Mouse (Mus musculus) forebrain, postnatal 0 days (tissue): Measurements from ENCODE around the gene Mtfp1. TPM values are rescaled to one million over a fixed set of nuclear protein-coding genes. Genes with fewer than 3 reads are reported as not detected.

Experiments
- ATAC-seq: fragments of 200-750 bp; cut with Nextera tagmentation; 2 replicates; pipeline ENCODE4 v1.8.0; 2017; ENCODE audit warnings: mild to moderate bottlenecking, moderate library complexity
- DNase-seq: peaks from one replicate; pipeline ENCODE4 v3.0.0-alpha.2; 2015
- H3K27ac ChIP-seq: fragments of 300-500 bp; sonication (generic); 2 replicates; pipeline ENCODE4 v1.5.1; 2014; ENCODE audit warnings: low read depth, mild to moderate bottlenecking, antibody characterized with exemption, low read length, moderate library complexity, mixed read lengths
- H3K27me3 ChIP-seq: fragments of 300-500 bp; sonication (generic); 2 replicates; pipeline ENCODE4 v1.6.1; 2014; ENCODE audit warnings: mild to moderate bottlenecking, low read length, mixed read lengths; ENCODE audit not compliant: insufficient read depth
- H3K36me3 ChIP-seq: fragments of 300-500 bp; sonication (generic); 2 replicates; pipeline ENCODE4 v1.6.1; 2014; ENCODE audit warnings: mild to moderate bottlenecking, moderate library complexity; ENCODE audit not compliant: insufficient read depth
- H3K4me1 ChIP-seq: fragments of 300-500 bp; sonication (generic); 2 replicates; pipeline ENCODE4 v1.6.1; 2014; ENCODE audit warnings: antibody characterized with exemption; ENCODE audit not compliant: insufficient read depth
- H3K4me2 ChIP-seq: fragments of 300-500 bp; sonication (generic); 2 replicates; pipeline ENCODE4 v1.6.1; 2014; ENCODE audit warnings: low read depth, mild to moderate bottlenecking, moderate library complexity
- H3K4me3 ChIP-seq: fragments of 300-500 bp; sonication (generic); 2 replicates; pipeline ENCODE4 v1.5.1; 2014; ENCODE audit warnings: low read depth, low read length, mixed read lengths
- H3K9ac ChIP-seq: fragments of 300-500 bp; sonication (generic); 2 replicates; pipeline ENCODE4 v1.6.1; 2014; ENCODE audit warnings: mild to moderate bottlenecking
- H3K9me3 ChIP-seq: fragments of 300-500 bp; sonication (generic); 2 replicates; pipeline ENCODE4 v1.6.1; 2016; ENCODE audit warnings: low read length
- CTCF ChIP-seq: sonication (generic); IDR thresholded peaks from 2 replicates; pipeline ENCODE4 v1.5.1; 2016; ENCODE audit warnings: antibody characterized with exemption, control low read depth, low read depth
- WGBS: fragments of 180-500 bp; shearing (Covaris S2); extraction: QIAGEN DNeasy Blood & Tissue Kit; methylation state at CpG from one replicate; pipeline ENCODE4 v1.1.7; 2014; 5-methylcytosine and 5-hydroxymethylcytosine counted together
- polyA plus RNA-seq: library from polyadenylated mRNA; unstranded; fragments of >200 nt; fragmentation: Nextera tagmentation; extraction: Ambion mirVana; gene quantifications from 2 replicates; pipeline ENCODE4 v1.2.1, GENCODE M21; 2015
- total RNA-seq: library from RNA; depleted of rRNA; stranded (reverse); fragments of >200 nt; gene quantifications from 2 replicates; pipeline ENCODE4 v1.2.3, GENCODE M21; 2014

Mtfp1 gene
- total and polyA plus RNA-seq, 2 experiments from 2014 or later, result 10.1 to 14.2 TPM

DNA sequence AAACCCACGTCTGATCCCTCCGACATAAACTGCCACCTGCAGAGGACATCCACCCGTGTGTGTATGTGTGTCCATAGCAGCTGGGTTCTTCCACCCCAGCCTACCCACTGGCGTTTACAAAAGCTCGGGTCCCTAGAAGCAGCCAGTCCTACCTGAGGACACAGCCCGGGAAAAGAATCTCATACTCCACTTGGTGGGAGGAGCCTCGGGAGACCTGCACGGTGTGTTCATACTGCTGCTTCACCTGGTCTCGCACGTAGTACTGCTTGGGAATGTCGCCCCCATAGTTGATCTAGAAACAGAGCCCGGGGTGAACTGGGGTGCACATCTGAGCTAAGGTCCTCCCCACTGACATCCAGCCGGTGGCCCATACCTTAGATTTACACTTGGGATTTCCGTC lies 8.3 kb upstream of the Mtfp1 start:
- Histone ChIP-seq H3K4me3 (no peak overlapping the region), H3K4me1 (no peaks in the 10 kb centered on the region), H3K9ac (no peak overlapping the region), H3K9me3 (no peaks in the 10 kb centered on the region), H3K36me3 (0 out of 2 replicates have a peak, but pooled peaks cover 4% of the 10 kb centered on the region), H3K4me2 (no peak overlapping the region), H3K27me3 (no peaks in the 10 kb centered on the region), H3K27ac (no peak overlapping the region)
- ATAC-seq, result no peak
- WGBS, result 84% methylated on average over 14 of the region's 14 CpGs
- DNase-seq, result no peak
- no peak for TF ChIP-seq CTCF

GRCm38 (mm10) chr11:4101851-4102250 lies 6.6 kb upstream of the Mtfp1 start:
- TF ChIP-seq CTCF, result no peak
- Histone ChIP-seq H3K4me3 (no peak overlapping the region), H3K4me2 (no peak overlapping the region), H3K27me3 (no peaks in the 10 kb centered on the region), H3K36me3 (0 out of 2 replicates have a peak, but pooled peaks cover 4% of the 10 kb centered on the region), H3K9ac (no peak overlapping the region), H3K4me1 (peaks cover 6% of the 10 kb centered on the region), H3K9me3 (no peaks in the 10 kb centered on the region), H3K27ac (no peak overlapping the region)
- 86% methylated on average over 5 of the region's 5 CpGs for WGBS
- DNase-seq, result no peak
- no peak for ATAC-seq

- Histone ChIP-seq H3K4me1 (peaks cover 9% of the 10 kb centered on the region), H3K4me2 (no peak overlapping the region), H3K27me3 (no peaks in the 10 kb centered on the region), H3K4me3 (no peak overlapping the region), H3K27ac (no peak overlapping the region), H3K9ac (no peak overlapping the region), H3K9me3 (no peaks in the 10 kb centered on the region), H3K36me3 (0 out of 2 replicates have a peak, but pooled peaks cover 4% of the 10 kb centered on the region)
- no peak for TF ChIP-seq CTCF
- ATAC-seq (no peak), DNase-seq (no peak)
- 60% methylated on average over 3 of the region's 3 CpGs for WGBS
These were observed 4.2 kb upstream of the Mtfp1 start for GRCm38 (mm10) chr11:4099447-4099846.

- no peak for TF ChIP-seq CTCF
- WGBS, result 68% methylated on average over 7 of the region's 7 CpGs
- H3K27ac ChIP-seq, result no peak overlapping the region
- ATAC-seq, result no peak
- H3K27me3 ChIP-seq, result no peaks in the 10 kb centered on the region
- 0 out of 2 replicates have a peak, but pooled peaks cover 3% of the 10 kb centered on the region for H3K36me3 ChIP-seq
- no peak overlapping the region for H3K4me3 ChIP-seq
- no peaks in the 10 kb centered on the region for H3K9me3 ChIP-seq
- no peak overlapping the region for H3K4me2 ChIP-seq
- H3K9ac ChIP-seq, result no peak overlapping the region
- peaks cover 14% of the 10 kb centered on the region for H3K4me1 ChIP-seq
- no peak for DNase-seq
These were observed 3.6 kb upstream of the Mtfp1 start for GRCm38 (mm10) chr11:4098816-4099215.

GRCm38 (mm10) chr11:4098120-4098519 lies 2.9 kb upstream of the Mtfp1 start:
- peak; percentile 42 for TF ChIP-seq CTCF
- H3K27ac ChIP-seq, result no peak overlapping the region
- H3K36me3 ChIP-seq, result no peaks in the 10 kb centered on the region
- H3K4me1 ChIP-seq, result peaks cover 14% of the 10 kb centered on the region
- 64% methylated on average over 8 of the region's 8 CpGs for WGBS
- H3K4me2 ChIP-seq, result no peak overlapping the region
- DNase-seq (no peak), ATAC-seq (no peak)
- H3K9me3 ChIP-seq, result no peaks in the 10 kb centered on the region
- H3K4me3 ChIP-seq, result no peak overlapping the region
- no peak overlapping the region for H3K9ac ChIP-seq
- no peaks in the 10 kb centered on the region for H3K27me3 ChIP-seq

GRCm38 (mm10) chr11:4097091-4097621 lies 1.9 kb upstream of the Mtfp1 start:
- no peak for DNase-seq

DNA sequence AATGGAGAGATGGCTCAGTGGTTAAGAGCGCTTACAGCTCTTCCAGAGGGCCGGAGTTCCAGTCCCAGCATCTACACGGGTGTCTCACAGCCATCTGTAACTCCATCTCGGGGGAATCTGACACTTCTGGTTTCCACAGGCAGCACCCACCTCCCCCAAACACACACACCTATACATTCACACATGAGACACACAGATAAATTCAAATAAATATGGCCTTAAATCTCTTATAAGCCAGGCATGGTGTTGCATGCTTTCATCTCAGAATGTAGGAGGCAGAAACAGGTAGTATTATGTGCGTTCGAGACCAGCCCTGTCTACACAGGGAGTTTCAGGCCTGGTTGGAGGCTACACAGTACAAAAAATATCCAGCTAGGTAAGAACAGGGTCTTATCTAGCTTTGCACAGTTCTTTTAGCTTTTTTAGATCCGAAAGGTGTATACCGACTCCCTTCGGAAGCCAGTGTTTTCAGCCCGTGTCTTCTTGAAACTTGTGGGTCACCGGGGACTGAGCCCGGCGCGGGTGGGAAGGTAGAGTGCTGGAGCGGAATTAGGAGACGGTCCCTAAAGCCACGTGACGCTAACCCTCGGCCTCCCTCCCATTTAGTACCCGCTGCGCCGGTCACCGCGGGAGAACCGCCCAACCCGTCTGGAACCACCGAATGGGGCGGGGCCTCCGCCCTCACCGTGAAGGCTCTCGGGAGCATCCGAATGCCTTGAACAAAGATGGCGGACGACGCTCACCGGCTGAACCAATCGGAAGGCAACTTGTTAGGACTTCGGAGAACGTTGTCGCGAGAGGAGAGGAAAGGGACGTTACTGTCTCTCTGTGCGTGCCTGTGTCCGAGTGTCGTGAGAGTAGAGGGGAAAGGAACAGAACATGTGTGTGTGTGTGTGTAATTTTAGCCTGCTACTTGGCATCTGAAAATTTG lies 1.1 kb upstream of the Mtfp1 start:
- ATAC-seq, result peak; percentile 98
- 3% methylated on average over 45 of the region's 45 CpGs for WGBS
- no peak for TF ChIP-seq CTCF

More at GRCm38 (mm10) chr11:4097091-4097621, 1.9 kb upstream of the Mtfp1 start:
- peak overlapping the region; percentile 48 for H3K4me3 ChIP-seq
- peak overlapping the region; percentile 85 for H3K27ac ChIP-seq
- peak overlapping the region; percentile 63 for H3K9ac ChIP-seq
- ATAC-seq, result peak; percentile 27
- H3K27me3 ChIP-seq, result no peaks in the 10 kb centered on the region
- H3K9me3 ChIP-seq, result no peaks in the 10 kb centered on the region
- no peaks in the 10 kb centered on the region for H3K36me3 ChIP-seq
- H3K4me2 ChIP-seq, result peak overlapping the region; percentile 66
- H3K4me1 ChIP-seq, result peaks cover 14% of the 10 kb centered on the region
- WGBS, result 20% methylated on average over 10 of the region's 10 CpGs
- no peak for TF ChIP-seq CTCF

More for the DNA sequence above, 1.1 kb upstream of the Mtfp1 start:
- Histone ChIP-seq H3K27ac (peak overlapping the region; percentile 85), H3K9ac (peak overlapping the region; percentile 63), H3K4me2 (peak overlapping the region; percentile 66), H3K27me3 (no peaks in the 10 kb centered on the region), H3K36me3 (peaks cover 2% of the 10 kb centered on the region; the same call in 1 of the 2 replicates), H3K4me3 (peak overlapping the region; percentile 48), H3K9me3 (no peaks in the 10 kb centered on the region), H3K4me1 (peaks cover 14% of the 10 kb centered on the region)
- DNase-seq, result peak; percentile 99
